Mouse (Mus musculus) central nervous system, embryonic 14 days (tissue): ENCODE results near the gene Gpr50. TPM values are rescaled to one million over a fixed set of nuclear protein-coding genes. Genes with fewer than 3 reads are reported as not detected.

ENCODE experiments used
- polyA plus RNA-seq: library from polyadenylated mRNA; depleted of rRNA; stranded (reverse); fragments of >200 nt; gene quantifications from 2 replicates; pipeline ENCODE4 v1.2.3, GENCODE M21; 2012; rRNA removed

The Gpr50 gene
- 2.9 TPM in 2 replicates for polyA plus RNA-seq

DNA sequence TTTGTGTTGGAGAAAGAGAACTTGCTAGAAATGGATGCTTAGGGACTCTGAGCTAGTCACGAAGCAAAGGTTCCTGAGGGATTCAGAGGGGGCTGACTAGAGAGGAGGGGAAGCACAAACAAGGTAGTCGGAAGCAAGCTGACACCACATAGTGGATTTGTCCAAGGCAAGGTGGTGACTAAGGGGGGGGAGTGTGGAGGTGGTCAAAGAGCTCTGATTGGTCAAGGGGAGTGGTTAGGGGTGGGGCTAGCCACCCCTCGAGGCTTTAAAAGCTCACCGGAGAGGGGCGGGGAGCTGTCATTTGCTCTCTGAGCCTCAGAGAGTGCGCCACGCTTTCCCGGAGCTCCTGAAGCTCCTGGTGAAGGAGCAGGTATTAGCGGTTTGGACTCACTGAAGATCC is at the start of gene Gpr50:
TSS of gene Gpr50 (plus strand) at position 294 of the 400 bp plus-strand sequence.

Other genes starting within 250 kb of the Gpr50 start
- 53.6 and 58.4 TPM in 2 replicates for gene Cd99l2, start 170.8 kb upstream of the Gpr50 start, polyA plus RNA-seq
- 395 and 463 TPM in 2 replicates for gene Hmgb3, start 107.7 kb upstream of the Gpr50 start, polyA plus RNA-seq
- gene Vma21, start 152.3 kb downstream of the Gpr50 start, polyA plus RNA-seq, result 13.4 and 13.8 TPM in 2 replicates